Mouse (Mus musculus): ENCODE results near the gene Six4.
"Not testable (repeated sequence)": the region's sequence is repeated elsewhere in the genome, so short reads cannot be mapped to it uniquely, and the experiment has no call there.

Gene Six4

GRCm38 (mm10) chr12:73088500-73088899 is 24.8 kb downstream of the Six4 start:
- DNase-seq (ENCODE audit: inconsistent ontology term) = no peak

DNA sequence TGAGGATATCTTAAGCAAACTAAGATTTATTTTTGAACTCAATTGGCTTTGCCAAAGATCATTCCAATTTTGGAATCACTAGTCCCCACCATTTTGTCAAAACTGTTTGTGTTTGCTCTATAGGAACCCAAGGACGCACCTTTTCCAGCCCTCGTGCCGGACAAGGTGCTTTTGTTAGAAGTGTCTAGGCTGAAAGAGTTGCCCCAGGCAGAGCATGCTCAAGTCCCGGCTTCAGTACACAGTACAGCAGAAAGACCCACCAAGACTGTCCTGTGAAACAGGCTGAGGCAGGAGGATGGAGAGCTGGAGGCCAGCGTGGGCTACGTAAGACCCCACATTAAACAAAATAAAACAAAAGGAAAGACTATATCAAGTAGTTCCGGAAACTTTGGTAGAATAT is 26.2 kb downstream of the Six4 start:
- no peak for DNase-seq (ENCODE audit: inconsistent ontology term)

DNA sequence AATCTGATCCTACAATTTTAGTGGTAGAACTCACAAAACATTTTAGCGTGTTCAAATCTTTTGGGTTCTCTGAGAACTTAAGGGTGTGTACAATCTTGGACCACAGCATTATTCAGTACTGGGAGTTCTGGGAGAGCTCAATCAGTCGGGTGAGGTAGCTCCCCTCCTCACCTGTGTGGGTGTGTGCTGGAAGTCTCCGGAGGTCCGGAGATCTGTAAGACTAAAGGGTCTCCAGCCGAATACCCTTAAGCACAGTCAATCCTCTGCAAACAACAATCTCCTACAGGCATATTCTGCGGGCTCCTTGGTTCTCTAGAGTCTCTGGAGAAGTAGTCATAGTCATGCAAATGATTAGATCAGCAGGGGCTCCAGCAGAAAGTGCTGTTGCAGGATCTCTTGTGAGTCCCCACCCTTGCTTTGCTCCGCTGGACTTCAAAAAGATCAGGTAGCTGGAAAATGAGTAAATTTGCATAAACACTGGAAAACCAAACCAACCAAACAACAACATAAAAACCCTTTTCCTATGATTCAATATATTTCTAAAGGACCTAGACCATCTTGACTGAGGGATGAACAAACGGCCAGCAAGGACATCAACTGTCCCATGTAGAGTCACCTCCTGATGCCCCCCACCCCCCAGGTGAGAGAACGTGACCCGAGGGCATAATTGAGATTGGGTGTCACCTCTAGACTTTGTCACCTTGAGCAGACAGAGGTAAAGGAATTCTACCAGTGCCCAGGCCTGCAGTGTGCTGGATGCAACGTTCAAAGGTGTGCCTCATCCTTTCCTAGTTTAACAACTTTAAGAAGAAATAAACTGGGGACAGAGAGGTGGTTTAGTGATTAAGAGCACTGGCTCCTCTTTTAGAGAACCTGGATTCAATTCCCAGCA is 27.3 kb downstream of the Six4 start:
- DNase-seq (ENCODE audit: inconsistent ontology term) = no peak

- DNase-seq (ENCODE audit: inconsistent ontology term) = no peak
Measured at GRCm38 (mm10) chr12:73083773-73084172, 29.5 kb downstream of the Six4 start.

DNA sequence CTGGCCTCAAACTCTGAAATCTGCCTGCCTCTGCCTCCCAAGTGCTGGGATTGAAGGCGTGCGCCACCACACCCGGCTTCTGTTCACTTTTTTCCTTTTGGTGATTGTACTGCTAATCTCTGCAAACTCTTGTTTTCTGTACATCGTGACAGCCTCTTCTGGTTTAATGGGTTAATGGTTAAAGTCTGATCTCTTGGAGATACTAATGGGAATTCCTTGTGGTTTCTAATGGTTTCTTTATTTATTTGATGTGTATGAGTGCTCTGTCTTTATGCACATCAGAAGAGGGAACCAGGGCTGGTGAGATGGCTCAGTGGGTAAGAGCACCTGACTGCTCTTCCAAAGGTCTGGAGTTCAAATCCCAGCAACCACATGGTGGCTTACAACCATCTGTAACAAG is 31.4 kb downstream of the Six4 start:
- not testable (repeated sequence) for DNase-seq (ENCODE audit: inconsistent ontology term)

- DNase-seq (ENCODE audit: inconsistent ontology term) = no peak
Measured at GRCm38 (mm10) chr12:73060805-73061410, 52.3 kb downstream of the Six4 start.

- DNase-seq (ENCODE audit: inconsistent ontology term) = no peak
Measured at GRCm38 (mm10) chr12:73057492-73057891, 55.8 kb downstream of the Six4 start.

DNA sequence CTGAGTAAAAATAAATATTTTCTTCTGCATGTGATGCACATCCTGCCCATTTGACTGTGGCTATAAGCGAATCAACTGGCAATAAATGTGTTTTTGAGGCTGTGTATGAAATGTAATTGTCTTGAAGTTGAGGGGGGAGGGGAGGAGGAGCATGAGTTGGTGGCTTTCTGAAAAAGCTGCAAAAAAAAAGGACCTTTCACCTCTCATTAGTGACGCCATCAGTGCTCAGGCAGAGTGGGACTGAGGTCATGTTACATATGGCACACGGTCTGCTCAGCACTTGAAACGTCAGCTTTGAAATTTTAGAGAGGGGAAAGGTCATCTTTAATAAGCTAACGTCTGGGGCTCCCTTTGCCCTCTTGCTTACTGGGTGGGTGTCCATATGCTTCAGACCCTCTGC is 57.8 kb downstream of the Six4 start:
- DNase-seq (ENCODE audit: inconsistent ontology term) = no peak

- DNase-seq (ENCODE audit: inconsistent ontology term) = no peak
Measured at GRCm38 (mm10) chr12:73054576-73055185, 58.6 kb downstream of the Six4 start.

GRCm38 (mm10) chr12:73053668-73054241 is 59.5 kb downstream of the Six4 start, which contains the start of gene Six1:
Six1 (minus strand) TSS chr12:73053887.
- DNase-seq (ENCODE audit: inconsistent ontology term) = peak; percentile 93

DNA sequence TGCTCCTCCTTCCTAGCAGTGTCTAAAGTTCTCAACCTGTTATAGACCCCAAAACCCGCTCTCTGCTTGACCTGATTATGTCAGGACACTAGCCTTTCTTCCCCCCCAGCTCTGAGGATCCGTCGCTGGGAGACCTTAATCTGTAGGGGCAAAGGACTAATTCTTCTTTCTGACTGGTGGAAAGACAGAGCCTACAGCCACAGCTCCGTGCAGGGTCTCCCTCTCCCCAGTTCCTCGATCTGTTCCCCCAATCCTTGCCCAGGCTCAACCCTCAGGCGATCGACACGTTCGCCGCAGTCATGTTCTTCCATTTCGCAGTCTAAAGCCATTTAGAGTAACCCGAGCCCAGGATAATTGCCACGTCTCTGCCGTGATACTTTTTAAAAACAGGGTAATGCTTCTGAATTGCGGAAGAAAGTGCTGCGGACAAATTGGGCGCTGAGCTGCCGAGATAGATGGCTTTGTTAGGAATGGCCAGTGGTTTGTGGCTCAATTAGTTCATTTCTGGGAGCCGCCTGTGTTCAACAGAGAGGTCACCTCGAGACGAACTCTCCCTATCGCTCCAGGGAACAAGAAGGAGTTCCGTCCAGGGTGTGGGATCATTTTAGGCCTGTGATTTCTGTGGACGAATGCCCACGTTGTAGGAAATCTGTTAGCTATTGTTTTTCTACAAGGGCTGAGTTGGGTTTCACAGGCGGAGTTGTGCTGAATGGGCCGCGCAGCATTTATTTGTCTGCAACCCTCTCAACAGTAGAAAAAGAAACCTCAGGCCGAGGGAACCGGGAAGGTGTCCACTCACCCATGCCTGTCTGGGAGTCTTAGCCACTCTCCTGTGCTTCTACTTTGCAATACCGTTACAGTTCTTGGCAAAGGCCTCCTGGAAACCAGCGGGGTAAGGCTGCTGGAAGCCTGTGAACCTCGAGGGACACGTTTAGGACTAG is 60.3 kb downstream of the Six4 start:
- no peak for DNase-seq (ENCODE audit: inconsistent ontology term)

- DNase-seq (ENCODE audit: inconsistent ontology term) = no peak
Measured at GRCm38 (mm10) chr12:73052036-73052650, 61.1 kb downstream of the Six4 start.

DNA sequence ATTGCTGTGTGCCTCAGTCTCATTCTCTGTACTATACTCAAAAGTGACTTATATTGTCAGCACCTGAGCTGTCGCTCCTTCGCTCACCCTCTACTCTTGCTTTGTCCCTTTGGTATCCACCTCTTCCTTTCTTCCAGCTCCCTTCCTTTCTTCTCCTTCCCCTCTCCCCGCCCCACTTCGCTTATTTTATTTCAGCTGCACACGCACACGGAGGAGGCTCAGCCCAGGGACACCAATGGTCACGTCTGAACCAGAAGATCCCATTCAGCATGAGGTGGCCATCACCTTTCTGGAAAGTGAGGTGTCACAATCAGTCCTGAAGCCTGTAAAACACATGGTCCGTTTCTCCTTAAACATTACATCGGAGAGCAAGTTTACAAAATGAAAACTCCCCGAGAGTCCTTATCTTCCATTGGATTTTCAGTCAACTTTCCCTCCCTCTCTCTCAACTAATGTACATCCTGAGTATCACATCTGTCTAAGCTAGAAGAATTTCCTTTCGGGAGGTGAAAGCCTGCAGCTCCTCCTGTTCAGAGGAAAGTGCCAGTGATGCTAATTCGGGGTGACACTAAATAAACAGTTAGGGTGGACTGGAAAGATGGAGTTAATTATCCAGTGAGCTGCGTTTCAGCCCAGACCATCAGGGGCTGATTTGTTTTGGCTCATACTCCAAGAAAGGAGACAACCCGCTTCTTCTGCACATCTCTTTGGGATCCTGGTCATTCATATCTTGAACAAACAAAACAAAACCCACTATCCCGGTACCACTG is 62.3 kb downstream of the Six4 start:
- peak; percentile 43 for DNase-seq (ENCODE audit: inconsistent ontology term)

GRCm38 (mm10) chr12:73050305-73050704 is 63.0 kb downstream of the Six4 start:
- no peak for DNase-seq (ENCODE audit: inconsistent ontology term)
